Mouse (Mus musculus): ENCODE measurements around the gene Agap3. TPM values are rescaled to one million over a fixed set of nuclear protein-coding genes. Genes with fewer than 3 reads are reported as not detected.

Agap3 gene
- polyA plus RNA-seq, 1 experiment from 2014 or later: 46.5 TPM

DNA sequence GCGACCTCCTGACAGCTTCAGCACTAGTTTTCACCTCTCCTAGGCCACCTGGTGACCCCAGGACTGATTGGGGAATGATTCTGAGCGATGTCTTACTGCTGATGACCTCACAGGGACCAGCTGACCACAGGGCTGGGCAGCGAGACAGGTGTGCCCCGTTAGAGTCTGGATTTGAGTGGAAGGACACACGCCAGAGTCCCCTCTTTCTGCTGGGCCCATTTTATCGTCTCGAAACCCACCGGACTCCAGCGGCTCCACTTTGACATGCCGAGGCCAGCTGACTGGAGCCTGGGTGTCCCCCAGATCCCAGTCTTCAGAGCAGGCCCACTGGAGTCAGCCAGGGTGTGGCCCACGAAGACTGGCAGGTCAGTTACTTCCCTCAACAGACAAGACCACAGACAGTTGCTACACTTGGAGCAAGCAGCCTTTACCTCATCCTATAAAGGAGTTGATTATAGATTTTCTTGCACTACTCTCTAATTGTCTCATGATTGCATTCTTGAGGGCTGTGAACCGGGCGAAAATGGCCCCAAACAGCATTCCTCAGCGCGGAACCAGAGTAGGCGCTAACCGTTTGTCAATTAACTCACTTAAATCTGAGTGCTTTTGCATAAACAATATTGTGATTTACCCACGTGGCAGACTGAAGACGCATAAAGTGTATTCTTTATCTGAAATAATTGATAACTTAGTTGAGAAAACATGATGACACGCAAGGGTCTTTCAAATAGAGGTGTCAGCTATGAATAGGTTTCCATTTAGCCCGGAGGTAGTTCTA is 27.8 kb upstream of the Agap3 start:
- ATAC-seq (ENCODE audit: insufficient read depth) (peak; percentile 0; the same call in 1 of the 2 replicates), DNase-seq (peak; percentile 41)
- Histone ChIP-seq H3K9me3 (ENCODE audit: low read depth, low read length) (no peaks in the 10 kb centered on the region), H3K9ac (peak overlapping the region; percentile 66), H3K36me3 (ENCODE audit: insufficient read depth) (peaks cover 17% of the 10 kb centered on the region; the same call in 1 of the 2 replicates), H3K4me1 (ENCODE audit: insufficient read depth) (peaks cover 22% of the 10 kb centered on the region), H3K27ac (ENCODE audit: low read depth) (peak overlapping the region; percentile 93), H3K4me3 (ENCODE audit: low read depth, low read length) (peak overlapping the region; percentile 67), H3K27me3 (ENCODE audit: insufficient read depth, low read length) (no peaks in the 10 kb centered on the region), H3K4me2 (peak overlapping the region; percentile 84)
- 10% methylated on average over 21 of the region's 21 CpGs for WGBS
- no peak for TF ChIP-seq CTCF (IDR thresholded peaks at IDR 0.05; ENCODE audit: low read depth)

GRCm38 (mm10) chr5:24424861-24425411 is 27.0 kb upstream of the Agap3 start:
- no peak for TF ChIP-seq CTCF (IDR thresholded peaks at IDR 0.05; ENCODE audit: low read depth)
- peaks cover 22% of the 10 kb centered on the region for H3K4me1 ChIP-seq (ENCODE audit: insufficient read depth)
- ATAC-seq (ENCODE audit: insufficient read depth) (peak; percentile 24), DNase-seq (peak; percentile 97)
- H3K27ac ChIP-seq (ENCODE audit: low read depth): peak overlapping the region; percentile 93
- H3K4me2 ChIP-seq: peak overlapping the region; percentile 84
- H3K36me3 ChIP-seq (ENCODE audit: insufficient read depth): peaks cover 19% of the 10 kb centered on the region
- no peaks in the 10 kb centered on the region for H3K27me3 ChIP-seq (ENCODE audit: insufficient read depth, low read length)
- WGBS: 1% methylated on average over 59 of the region's 60 CpGs
- H3K9ac ChIP-seq: peak overlapping the region; percentile 66
- H3K4me3 ChIP-seq (ENCODE audit: low read depth, low read length): peak overlapping the region; percentile 67
- H3K9me3 ChIP-seq (ENCODE audit: low read depth, low read length): no peaks in the 10 kb centered on the region

- Histone ChIP-seq H3K4me1 (ENCODE audit: insufficient read depth) (peaks cover 22% of the 10 kb centered on the region), H3K9ac (peak overlapping the region; percentile 66), H3K9me3 (ENCODE audit: low read depth, low read length) (no peaks in the 10 kb centered on the region), H3K4me3 (ENCODE audit: low read depth, low read length) (peak overlapping the region; percentile 67), H3K36me3 (ENCODE audit: insufficient read depth) (peaks cover 22% of the 10 kb centered on the region), H3K27me3 (ENCODE audit: insufficient read depth, low read length) (no peaks in the 10 kb centered on the region), H3K27ac (ENCODE audit: low read depth) (peak overlapping the region; percentile 93), H3K4me2 (peak overlapping the region; percentile 84)
- DNase-seq (peak; percentile 66), ATAC-seq (ENCODE audit: insufficient read depth) (peak; percentile 7; the same call in 1 of the 2 replicates)
- TF ChIP-seq CTCF (IDR thresholded peaks at IDR 0.05; ENCODE audit: low read depth): peak; percentile 28; the same call in 1 of the 2 replicates
- WGBS: 0% methylated on average over 27 of the region's 30 CpGs
Observed at GRCm38 (mm10) chr5:24425421-24426036, 26.4 kb upstream of the Agap3 start.

DNA sequence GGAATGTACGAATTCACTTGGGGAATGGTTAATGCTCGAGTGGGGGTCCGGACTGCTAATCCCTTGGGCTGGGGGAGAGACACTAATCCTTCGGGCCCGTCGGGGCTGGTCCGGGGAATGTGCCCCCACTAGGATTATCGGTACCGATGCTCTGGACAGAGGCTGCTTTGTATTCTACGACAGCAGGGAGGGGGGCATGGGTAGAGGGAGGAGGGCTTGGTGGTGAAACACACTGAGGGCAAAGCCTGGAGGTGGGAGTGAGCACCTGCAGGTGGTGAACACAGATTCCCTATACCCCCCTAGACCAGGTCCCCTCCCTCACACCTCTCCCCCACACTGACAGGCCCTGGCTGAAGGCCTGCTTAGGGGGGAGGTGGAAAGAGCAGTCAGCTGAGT is 25.9 kb upstream of the Agap3 start:
- H3K4me1 ChIP-seq (ENCODE audit: insufficient read depth): peaks cover 22% of the 10 kb centered on the region
- DNase-seq: peak; percentile 42
- H3K27ac ChIP-seq (ENCODE audit: low read depth): peak overlapping the region; percentile 93; the same call in 1 of the 2 replicates
- peak overlapping the region; percentile 84 for H3K4me2 ChIP-seq
- ATAC-seq (ENCODE audit: insufficient read depth): no peak
- no peaks in the 10 kb centered on the region for H3K9me3 ChIP-seq (ENCODE audit: low read depth, low read length)
- peak overlapping the region; percentile 67 for H3K4me3 ChIP-seq (ENCODE audit: low read depth, low read length)
- H3K27me3 ChIP-seq (ENCODE audit: insufficient read depth, low read length): no peaks in the 10 kb centered on the region
- WGBS: 1% methylated on average over 10 of the region's 10 CpGs
- peaks cover 25% of the 10 kb centered on the region for H3K36me3 ChIP-seq (ENCODE audit: insufficient read depth)
- no peak; the same call in 1 of the 2 replicates for TF ChIP-seq CTCF (IDR thresholded peaks at IDR 0.05; ENCODE audit: low read depth)
- H3K9ac ChIP-seq: peak overlapping the region; percentile 66

DNA sequence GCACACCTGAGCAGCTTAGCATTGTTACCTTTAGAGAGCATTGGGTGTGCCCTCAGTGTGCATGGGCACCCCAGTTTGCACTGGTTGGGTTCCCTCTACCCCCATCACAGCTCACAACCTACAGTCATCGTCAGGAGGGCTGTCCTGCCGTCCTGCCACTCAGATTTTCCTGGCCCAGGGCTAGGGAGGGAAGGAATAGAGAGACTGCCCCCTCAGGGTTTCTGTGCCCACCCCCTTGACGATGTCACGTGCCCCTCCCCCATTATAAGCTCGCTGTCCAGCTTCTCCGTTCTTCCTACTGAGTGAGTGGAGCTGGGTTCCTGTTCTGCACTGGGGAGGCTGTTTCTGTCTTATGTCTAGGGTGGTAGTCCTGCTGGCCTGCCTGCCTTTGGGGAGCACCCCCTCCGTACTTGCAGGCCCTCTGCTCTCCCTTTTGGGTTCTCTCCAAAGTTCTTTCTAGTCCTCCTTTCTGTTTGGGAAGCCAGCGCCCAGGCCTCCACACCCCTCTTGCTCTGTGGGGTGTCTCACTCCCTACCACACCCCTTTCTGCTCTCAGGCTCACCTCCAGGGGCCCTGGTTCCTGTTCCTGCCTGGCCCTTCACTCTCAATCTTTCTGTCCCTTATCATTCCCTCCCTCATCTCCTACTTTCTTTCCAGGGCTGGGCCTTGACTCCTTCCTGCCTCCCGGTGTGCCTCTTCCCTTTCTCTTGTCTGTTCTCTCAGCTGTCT is 25.3 kb upstream of the Agap3 start:
- no peak for ATAC-seq (ENCODE audit: insufficient read depth)
- Histone ChIP-seq H3K9ac (peak overlapping the region; percentile 66), H3K27me3 (ENCODE audit: insufficient read depth, low read length) (no peaks in the 10 kb centered on the region), H3K27ac (ENCODE audit: low read depth) (peak overlapping the region; percentile 58; the same call in 1 of the 2 replicates), H3K36me3 (ENCODE audit: insufficient read depth) (peaks cover 25% of the 10 kb centered on the region), H3K9me3 (ENCODE audit: low read depth, low read length) (no peaks in the 10 kb centered on the region), H3K4me1 (ENCODE audit: insufficient read depth) (peaks cover 22% of the 10 kb centered on the region), H3K4me3 (ENCODE audit: low read depth, low read length) (peak overlapping the region; percentile 67), H3K4me2 (peak overlapping the region; percentile 84)
- WGBS: 14% methylated on average over 9 of the region's 9 CpGs
- no peak for TF ChIP-seq CTCF (IDR thresholded peaks at IDR 0.05; ENCODE audit: low read depth)
- peak; percentile 29 for DNase-seq

DNA sequence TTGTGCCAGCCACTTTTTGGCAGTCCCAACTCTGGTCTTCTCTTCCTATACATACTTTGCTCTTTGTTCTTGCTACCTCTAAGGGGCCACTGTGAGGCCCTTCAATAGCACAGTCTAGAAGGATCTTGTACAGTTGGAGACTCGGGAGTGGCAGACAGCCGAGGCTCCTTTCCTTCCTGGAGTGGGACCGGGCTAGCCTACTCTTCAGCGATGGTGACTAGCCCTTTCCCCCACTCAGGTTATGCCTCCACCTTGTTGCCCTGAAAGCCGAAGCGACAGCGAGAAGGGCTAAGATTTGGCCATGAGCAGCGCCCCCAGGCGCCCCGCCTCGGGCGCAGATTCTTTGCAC is 24.7 kb upstream of the Agap3 start:
- no peak for TF ChIP-seq CTCF (IDR thresholded peaks at IDR 0.05; ENCODE audit: low read depth)
- Histone ChIP-seq H3K27ac (ENCODE audit: low read depth) (peak overlapping the region; percentile 58; the same call in 1 of the 2 replicates), H3K4me2 (peak overlapping the region; percentile 84), H3K9me3 (ENCODE audit: low read depth, low read length) (no peaks in the 10 kb centered on the region), H3K9ac (peak overlapping the region; percentile 20; the same call in 1 of the 2 replicates), H3K36me3 (ENCODE audit: insufficient read depth) (peaks cover 30% of the 10 kb centered on the region), H3K27me3 (ENCODE audit: insufficient read depth, low read length) (no peaks in the 10 kb centered on the region), H3K4me1 (ENCODE audit: insufficient read depth) (peaks cover 22% of the 10 kb centered on the region), H3K4me3 (ENCODE audit: low read depth, low read length) (peak overlapping the region; percentile 67; the same call in 1 of the 2 replicates)
- no peak for DNase-seq
- WGBS: 26% methylated on average over 12 of the region's 12 CpGs
- ATAC-seq (ENCODE audit: insufficient read depth): no peak

Measured in lung, embryonic 14.5 days (tissue).